Mouse (Mus musculus) thymus, adult 2 months (tissue): ENCODE measurements around the gene Sult2b1.

Experiments
- CTCF ChIP-seq: fragments of 200-500 bp; IDR thresholded peaks from 2 replicates; pipeline ENCODE4 v1.5.1; 2012; ENCODE audit warnings: mild to moderate bottlenecking, control low read depth, low read length, moderate library complexity, borderline replicate concordance; ENCODE audit not compliant: control insufficient read depth, poor library complexity, insufficient read depth; ENCODE audit errors: extremely low read depth
- POLR2A ChIP-seq: fragments of 200-500 bp; IDR thresholded peaks from 2 replicates; pipeline ENCODE4 v1.6.1; 2012; ENCODE audit warnings: mild to moderate bottlenecking, low read length, control low read depth, moderate library complexity; ENCODE audit not compliant: control insufficient read depth, poor library complexity, insufficient read depth; ENCODE audit errors: extremely low read depth

DNA sequence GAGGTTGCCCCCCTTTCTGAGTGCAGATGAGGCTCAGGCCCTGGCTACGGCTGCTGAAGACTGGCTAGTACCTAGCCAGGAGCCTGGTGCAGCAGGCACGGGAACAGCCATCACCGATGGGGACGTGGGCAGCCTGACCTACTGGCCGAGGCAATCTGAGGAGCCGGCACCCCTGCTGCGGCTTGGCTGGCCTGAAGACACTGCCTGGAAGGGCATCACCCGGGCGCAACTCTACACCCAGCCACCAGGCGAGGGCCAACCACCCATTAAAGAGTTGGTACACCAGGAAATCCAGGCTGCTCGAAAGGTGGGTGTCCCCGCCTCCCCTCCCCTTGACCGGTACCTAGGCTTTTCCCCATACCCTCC, 62.1 kb downstream of the Sult2b1 start:
- TF ChIP-seq POLR2A (no peak), CTCF (no peak)
